ENCODE assay signal across 11 mouse cellular contexts in the genomic region with DNA sequence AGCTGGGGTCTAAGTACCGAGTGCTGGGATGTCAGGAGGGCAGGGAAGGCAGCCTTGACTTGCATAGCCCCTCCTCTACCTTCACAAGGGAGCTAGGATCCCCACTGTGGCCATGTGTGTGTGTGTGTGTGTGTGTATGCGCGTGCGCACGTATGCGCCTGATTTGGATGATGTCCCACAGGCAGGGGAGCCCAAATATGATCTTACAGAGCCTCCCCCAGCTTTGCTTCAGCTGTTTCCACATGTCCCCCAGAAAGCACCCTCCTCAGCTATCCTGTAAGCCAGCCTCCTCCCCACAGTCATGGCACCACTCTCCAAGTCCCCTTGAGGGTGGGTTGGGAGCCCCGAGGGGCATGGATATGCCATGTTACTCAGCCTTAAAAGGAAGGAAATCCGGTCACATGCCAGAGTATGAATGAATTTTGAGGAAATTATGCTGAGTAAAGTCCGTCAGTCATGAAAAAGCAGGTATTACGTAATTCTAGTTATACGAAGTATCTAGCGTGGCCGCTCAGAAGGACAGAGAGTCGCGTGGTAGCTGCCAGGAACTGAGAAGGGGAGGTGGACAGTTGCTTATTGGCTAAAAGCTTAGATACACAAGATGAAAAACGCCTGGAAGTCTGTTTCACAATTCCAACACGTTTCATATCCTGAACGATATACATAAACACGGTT. TPM values are rescaled to one million over a fixed set of nuclear protein-coding genes. Genes with fewer than 3 reads are reported as not detected.
DNase-seq lines count a peak whose midpoint lies in the region; ATAC-seq and TF ChIP-seq lines count a peak whose summit lies in the region.
"Had no signal": no experiment of that assay in that cellular context is flagged by ENCODE, and none has a peak within 500 bp of the region (broad histone marks: within the 10 kb centered on the region; RNA-seq: fewer than 3 reads in every experiment).

No protein-coding gene starts in this region.

- peak; percentile 28; the same call in 1 of the 2 replicates for TF ChIP-seq EP300 in liver, postnatal 0 days (IDR thresholded peaks at IDR 0.05; ENCODE audit: low read depth)

- H3K27ac ChIP-seq in neural tube, embryonic 13.5 days (replicated peaks), result 0 out of 2 replicates have a peak overlapping the region, but pooled peaks have one; percentile 33
- peak overlapping the region; percentile 84 for H3K27ac ChIP-seq in heart, embryonic 15.5 days
- H3K27ac ChIP-seq in liver, postnatal 0 days (ENCODE audit: low read depth), result peak overlapping the region; percentile 79
- H3K27ac ChIP-seq in stomach, embryonic 15.5 days, result peak overlapping the region; percentile 69
- H3K27ac ChIP-seq: midbrain, embryonic 12.5 days had no signal

- WGBS in neural tube, embryonic 13.5 days, result 91% methylated on average over 19 of the region's 19 CpGs
- 72% methylated on average over 19 of the region's 19 CpGs for WGBS in heart, embryonic 15.5 days
- WGBS in liver, postnatal 0 days (ENCODE audit: insufficient replicate concordance), result 49% methylated on average over 19 of the region's 19 CpGs
- 77% methylated on average over 19 of the region's 19 CpGs for WGBS in stomach, embryonic 15.5 days

- no peak overlapping the region for H3K9ac ChIP-seq in neural tube, embryonic 13.5 days
- H3K9ac ChIP-seq in heart, embryonic 15.5 days, result no peak overlapping the region
- H3K9ac ChIP-seq in liver, postnatal 0 days (replicated peaks), result no peak overlapping the region; the same call in 1 of the 2 replicates
- H3K9ac ChIP-seq in stomach, embryonic 15.5 days, result no peak overlapping the region
- H3K9ac ChIP-seq: midbrain, embryonic 12.5 days had no signal

- peaks cover 95% of the 10 kb centered on the region for H3K36me3 ChIP-seq in neural tube, embryonic 13.5 days
- peaks cover 35% of the 10 kb centered on the region for H3K36me3 ChIP-seq in heart, embryonic 15.5 days
- peaks cover 37% of the 10 kb centered on the region for H3K36me3 ChIP-seq in liver, postnatal 0 days (replicated peaks; ENCODE audit: insufficient read depth, low read length)
- peaks cover 39% of the 10 kb centered on the region for H3K36me3 ChIP-seq in stomach, embryonic 15.5 days

- peaks cover 7% of the 10 kb centered on the region; the same call in 1 of the 2 replicates for H3K4me1 ChIP-seq in neural tube, embryonic 13.5 days (replicated peaks)
- H3K4me1 ChIP-seq in heart, embryonic 15.5 days (replicated peaks), result peaks cover 37% of the 10 kb centered on the region
- peaks cover 35% of the 10 kb centered on the region for H3K4me1 ChIP-seq in liver, postnatal 0 days (ENCODE audit: insufficient read depth)
- peaks cover 28% of the 10 kb centered on the region for H3K4me1 ChIP-seq in stomach, embryonic 15.5 days
- H3K4me1 ChIP-seq: midbrain, embryonic 12.5 days had no signal

- H3K27me3 ChIP-seq in neural tube, embryonic 13.5 days, result no peaks in the 10 kb centered on the region
- no peaks in the 10 kb centered on the region for H3K27me3 ChIP-seq in heart, embryonic 15.5 days
- no peaks in the 10 kb centered on the region for H3K27me3 ChIP-seq in liver, postnatal 0 days (ENCODE audit: insufficient read depth, low read length)
- no peaks in the 10 kb centered on the region for H3K27me3 ChIP-seq in stomach, embryonic 15.5 days (replicated peaks)
- H3K27me3 ChIP-seq: midbrain, embryonic 12.5 days had no signal

- no peak for DNase-seq in neural tube, embryonic 10.5 days (ENCODE audit: extremely low spot score, low spot score)
- no peak for DNase-seq in liver, postnatal 0 days
- DNase-seq in frontal cortex, postnatal 36 days (ENCODE audit: low spot score in 2 of 2), result no peak
- no peak for DNase-seq in layer of hippocampus, postnatal 14 days (ENCODE audit: low spot score in 2 of 2)
- no peak for DNase-seq in embryo, embryonic 10.5 days (ENCODE audit: low spot score)

- ATAC-seq in neural tube, embryonic 13.5 days (ENCODE audit: low read depth), result no peak
- no peak; the same call in 1 of the 2 replicates for ATAC-seq in heart, embryonic 15.5 days (replicated peaks; ENCODE audit: insufficient number of reproducible peaks, insufficient read depth, low FRiP score, low read depth)
- peak; percentile 66 for ATAC-seq in liver, postnatal 0 days
- ATAC-seq in stomach, embryonic 15.5 days (ENCODE audit: insufficient read depth, low FRiP score, low read depth), result no peak

- no peaks in the 10 kb centered on the region for H3K9me3 ChIP-seq in neural tube, embryonic 13.5 days
- no peaks in the 10 kb centered on the region for H3K9me3 ChIP-seq in heart, embryonic 15.5 days (replicated peaks)
- no peaks in the 10 kb centered on the region for H3K9me3 ChIP-seq in liver, postnatal 0 days (ENCODE audit: low read length)
- H3K9me3 ChIP-seq in stomach, embryonic 15.5 days, result no peaks in the 10 kb centered on the region
- H3K9me3 ChIP-seq: midbrain, embryonic 12.5 days had no signal

- no peak overlapping the region for H3K4me3 ChIP-seq in neural tube, embryonic 13.5 days
- H3K4me3 ChIP-seq in heart, embryonic 15.5 days, result no peak overlapping the region
- no peak overlapping the region for H3K4me3 ChIP-seq in liver, postnatal 0 days (ENCODE audit: low read depth, low read length)
- H3K4me3 ChIP-seq in stomach, embryonic 15.5 days (replicated peaks), result no peak overlapping the region
- H3K4me3 ChIP-seq: midbrain, embryonic 12.5 days had no signal

- no peak for TF ChIP-seq CTCF in liver, postnatal 0 days (IDR thresholded peaks at IDR 0.05; ENCODE audit: low read depth)

- H3K4me2 ChIP-seq in neural tube, embryonic 13.5 days, result no peak overlapping the region
- peak overlapping the region; percentile 19; the same call in 1 of the 2 replicates for H3K4me2 ChIP-seq in heart, embryonic 15.5 days
- peak overlapping the region; percentile 4 for H3K4me2 ChIP-seq in liver, postnatal 0 days (ENCODE audit: low read depth, low read length)
- H3K4me2 ChIP-seq in stomach, embryonic 15.5 days, result no peak overlapping the region
- H3K4me2 ChIP-seq: midbrain, embryonic 12.5 days had no signal

RNA-seq across cellular contexts. Expression of gene Csf3, which starts 7.4 kb away (rescaled TPM):
- polyA plus RNA-seq in neural tube, embryonic 13.5 days (2015; fragmentation: Nextera tagmentation; extraction: Ambion mirVana), result not detected in 2 replicates
- polyA plus RNA-seq in heart, embryonic 15.5 days (2015; fragmentation: Nextera tagmentation; extraction: Ambion mirVana), result not detected in 2 replicates
- polyA plus RNA-seq in liver, postnatal 0 days (2015; fragmentation: Nextera tagmentation; extraction: Ambion mirVana), result not detected in 2 replicates
- not detected in 2 replicates for polyA plus RNA-seq in stomach, embryonic 15.5 days (2015; fragmentation: Nextera tagmentation; extraction: Ambion mirVana)
- total RNA-seq in layer of hippocampus, postnatal 14 days (2021), result not detected
- total RNA-seq: MEL had no signal
- polyA plus RNA-seq: hindbrain, embryonic 11.5 days; midbrain, embryonic 12.5 days had no signal

RNA-seq across cellular contexts. Expression of gene Med24, which starts 20.8 kb away (rescaled TPM):
- 62.3 and 69.1 TPM in 2 replicates for polyA plus RNA-seq in neural tube, embryonic 13.5 days (2015; fragmentation: Nextera tagmentation; extraction: Ambion mirVana)
- polyA plus RNA-seq in heart, embryonic 15.5 days (2015; fragmentation: Nextera tagmentation; extraction: Ambion mirVana), result 33.5 and 43.0 TPM in 2 replicates
- 10.5 and 10.9 TPM in 2 replicates for polyA plus RNA-seq in liver, postnatal 0 days (2015; fragmentation: Nextera tagmentation; extraction: Ambion mirVana)
- polyA plus RNA-seq in stomach, embryonic 15.5 days (2015; fragmentation: Nextera tagmentation; extraction: Ambion mirVana), result 36.4 and 39.7 TPM in 2 replicates
- total RNA-seq in layer of hippocampus, postnatal 14 days (2021), result 100 to 1,000 TPM; 109 to 110 TPM

RNA-seq across cellular contexts. Expression of gene Psmd3, which starts 26.1 kb away (rescaled TPM):
- polyA plus RNA-seq in neural tube, embryonic 13.5 days (2015; fragmentation: Nextera tagmentation; extraction: Ambion mirVana), result 177 and 181 TPM in 2 replicates
- 141 and 177 TPM in 2 replicates for polyA plus RNA-seq in heart, embryonic 15.5 days (2015; fragmentation: Nextera tagmentation; extraction: Ambion mirVana)
- 67.5 and 71.0 TPM in 2 replicates for polyA plus RNA-seq in liver, postnatal 0 days (2015; fragmentation: Nextera tagmentation; extraction: Ambion mirVana)
- polyA plus RNA-seq in stomach, embryonic 15.5 days (2015; fragmentation: Nextera tagmentation; extraction: Ambion mirVana), result 180 and 190 TPM in 2 replicates
- 100 to 1,000 TPM; 122 to 126 TPM for total RNA-seq in layer of hippocampus, postnatal 14 days (2021)

RNA-seq across cellular contexts. Expression of gene Thra, which starts 32.0 kb away (rescaled TPM):
- 89.5 and 94.4 TPM in 2 replicates for polyA plus RNA-seq in neural tube, embryonic 13.5 days (2015; fragmentation: Nextera tagmentation; extraction: Ambion mirVana)
- 34.8 and 39.5 TPM in 2 replicates for polyA plus RNA-seq in heart, embryonic 15.5 days (2015; fragmentation: Nextera tagmentation; extraction: Ambion mirVana)
- 5.1 and 6.1 TPM in 2 replicates for polyA plus RNA-seq in liver, postnatal 0 days (2015; fragmentation: Nextera tagmentation; extraction: Ambion mirVana)
- polyA plus RNA-seq in stomach, embryonic 15.5 days (2015; fragmentation: Nextera tagmentation; extraction: Ambion mirVana), result 42.7 and 44.7 TPM in 2 replicates
- total RNA-seq in layer of hippocampus, postnatal 14 days (2021), result 1,000 to 10,000 TPM; 1,264 to 1,291 TPM

RNA-seq across cellular contexts. Expression of gene Gsdma, which starts 44.3 kb away (rescaled TPM):
- polyA plus RNA-seq in neural tube, embryonic 13.5 days (2015; fragmentation: Nextera tagmentation; extraction: Ambion mirVana), result not detected in 2 replicates
- not detected in 2 replicates for polyA plus RNA-seq in heart, embryonic 15.5 days (2015; fragmentation: Nextera tagmentation; extraction: Ambion mirVana)
- not detected in 2 replicates for polyA plus RNA-seq in liver, postnatal 0 days (2015; fragmentation: Nextera tagmentation; extraction: Ambion mirVana)
- 0.18 and 0.80 TPM in 2 replicates for polyA plus RNA-seq in stomach, embryonic 15.5 days (2015; fragmentation: Nextera tagmentation; extraction: Ambion mirVana)
- not detected for total RNA-seq in layer of hippocampus, postnatal 14 days (2021)
- polyA plus RNA-seq: hindbrain, embryonic 11.5 days; midbrain, embryonic 12.5 days had no signal

Comparison
In these comparisons a context has a peak if more than half of its experiments do, and no peak if none do; other contexts are left out.
1. H3K27ac ChIP-seq: peak in every context shown above with its lines; median percentile 84 in heart, embryonic 15.5 days; 79 in liver, postnatal 0 days; 69 in stomach, embryonic 15.5 days; 33 in neural tube, embryonic 13.5 days.
2. H3K4me2 ChIP-seq: peak in heart, embryonic 15.5 days (single experiment) and liver, postnatal 0 days (single experiment); none in neural tube, embryonic 13.5 days (single experiment) and stomach, embryonic 15.5 days (single experiment).